Mouse (Mus musculus) splenic B cell, adult 2 months (primary cell): ENCODE measurements around the gene Vav2.

Experiments
- DNase-seq: peaks from one replicate; pipeline ENCODE4 v3.0.0-alpha.2; 2011; ENCODE audit warnings: low read depth, low spot score
- H3K27me3 ChIP-seq: 2 replicates; pipeline ENCODE4 v1.6.1; 2012; ENCODE audit warnings: mild to moderate bottlenecking, low read length, moderate library complexity, mixed read lengths; ENCODE audit not compliant: control insufficient read depth, poor library complexity, insufficient read depth, severe bottlenecking
- H3K36me3 ChIP-seq: 2 replicates; pipeline ENCODE4 v1.6.1; 2012; ENCODE audit warnings: mild to moderate bottlenecking, low read length, moderate library complexity, mixed read lengths; ENCODE audit not compliant: control insufficient read depth, poor library complexity, insufficient read depth, severe bottlenecking

Vav2 gene

GRCm38 (mm10) chr2:27377876-27378275 lies 49.0 kb downstream of the Vav2 start:
- Histone ChIP-seq H3K27me3 (no peaks in the 10 kb centered on the region), H3K36me3 (peaks cover 2% of the 10 kb centered on the region; the same call in 1 of the 2 replicates)
- no peak for DNase-seq

GRCm38 (mm10) chr2:27377164-27377563 lies 49.7 kb downstream of the Vav2 start:
- no peaks in the 10 kb centered on the region for H3K27me3 ChIP-seq
- no peak for DNase-seq
- H3K36me3 ChIP-seq, result peaks cover 2% of the 10 kb centered on the region; the same call in 1 of the 2 replicates

- no peak for DNase-seq
- peaks cover 2% of the 10 kb centered on the region; the same call in 1 of the 2 replicates for H3K36me3 ChIP-seq
Measured at GRCm38 (mm10) chr2:27375141-27375540, 51.7 kb downstream of the Vav2 start.

GRCm38 (mm10) chr2:27373349-27373748 lies 53.5 kb downstream of the Vav2 start:
- no peaks in the 10 kb centered on the region; the same call in 1 of the 2 replicates for H3K36me3 ChIP-seq
- no peaks in the 10 kb centered on the region for H3K27me3 ChIP-seq

More at GRCm38 (mm10) chr2:27375141-27375540, 51.7 kb downstream of the Vav2 start:
- H3K27me3 ChIP-seq, result no peaks in the 10 kb centered on the region

GRCm38 (mm10) chr2:27371450-27371849 lies 55.4 kb downstream of the Vav2 start:
- H3K36me3 ChIP-seq, result no peaks in the 10 kb centered on the region
- no peak for DNase-seq
- no peaks in the 10 kb centered on the region for H3K27me3 ChIP-seq

More at GRCm38 (mm10) chr2:27373349-27373748, 53.5 kb downstream of the Vav2 start:
- no peak for DNase-seq

- H3K36me3 ChIP-seq, result no peaks in the 10 kb centered on the region
- DNase-seq, result no peak
- H3K27me3 ChIP-seq, result no peaks in the 10 kb centered on the region
Measured at GRCm38 (mm10) chr2:27368980-27369379, 57.9 kb downstream of the Vav2 start.

GRCm38 (mm10) chr2:27365296-27365695 lies 61.5 kb downstream of the Vav2 start:
- Histone ChIP-seq H3K27me3 (no peaks in the 10 kb centered on the region), H3K36me3 (no peaks in the 10 kb centered on the region; the same call in 1 of the 2 replicates)
- DNase-seq, result no peak

GRCm38 (mm10) chr2:27361786-27362185 lies 65.0 kb downstream of the Vav2 start:
- no peak for DNase-seq
- Histone ChIP-seq H3K27me3 (no peaks in the 10 kb centered on the region), H3K36me3 (no peaks in the 10 kb centered on the region; the same call in 1 of the 2 replicates)

GRCm38 (mm10) chr2:27358461-27358860 lies 68.4 kb downstream of the Vav2 start:
- no peaks in the 10 kb centered on the region; the same call in 1 of the 2 replicates for H3K36me3 ChIP-seq
- DNase-seq, result no peak
- no peaks in the 10 kb centered on the region for H3K27me3 ChIP-seq

- Histone ChIP-seq H3K27me3 (no peaks in the 10 kb centered on the region), H3K36me3 (no peaks in the 10 kb centered on the region)
- DNase-seq, result no peak
Measured at GRCm38 (mm10) chr2:27355684-27356083, 71.1 kb downstream of the Vav2 start.

GRCm38 (mm10) chr2:27354610-27355211 lies 72.1 kb downstream of the Vav2 start:
- peak; percentile 57 for DNase-seq
- no peaks in the 10 kb centered on the region for H3K36me3 ChIP-seq
- no peaks in the 10 kb centered on the region for H3K27me3 ChIP-seq

GRCm38 (mm10) chr2:27352720-27353119 lies 74.1 kb downstream of the Vav2 start:
- no peak for DNase-seq

GRCm38 (mm10) chr2:27350371-27350770 lies 76.5 kb downstream of the Vav2 start:
- Histone ChIP-seq H3K27me3 (no peaks in the 10 kb centered on the region), H3K36me3 (no peaks in the 10 kb centered on the region)
- peak; percentile 66 for DNase-seq

More at GRCm38 (mm10) chr2:27352720-27353119, 74.1 kb downstream of the Vav2 start:
- Histone ChIP-seq H3K27me3 (no peaks in the 10 kb centered on the region), H3K36me3 (no peaks in the 10 kb centered on the region)

- H3K36me3 ChIP-seq, result no peaks in the 10 kb centered on the region; the same call in 1 of the 2 replicates
- H3K27me3 ChIP-seq, result no peaks in the 10 kb centered on the region
- no peak for DNase-seq
Measured at GRCm38 (mm10) chr2:27343984-27344453, 82.8 kb downstream of the Vav2 start.

- no peaks in the 10 kb centered on the region for H3K27me3 ChIP-seq
- peaks cover 2% of the 10 kb centered on the region for H3K36me3 ChIP-seq
- DNase-seq, result no peak
Measured at GRCm38 (mm10) chr2:27340682-27341081, 86.2 kb downstream of the Vav2 start.
